Mouse (Mus musculus): ENCODE results near the gene Fam166a. TPM values are rescaled to one million over a fixed set of nuclear protein-coding genes. Genes with fewer than 3 reads are reported as not detected.
A peak's percentile ranks its signal among the peaks of the same experiment; 100 is the strongest.
"Not testable (repeated sequence)": the region's sequence is repeated elsewhere in the genome, so short reads cannot be mapped to it uniquely, and the experiment has no call there.

Fam166a gene
- polyA plus RNA-seq, 1 experiment = 1.8 TPM

GRCm38 (mm10) chr2:25244144-25244543 lies 25.6 kb downstream of the Fam166a start:
- Histone ChIP-seq H3K4me3 (ENCODE audit: low read depth, low read length) (no peak overlapping the region), H3K9ac (ENCODE audit: low read depth, poor library complexity, severe bottlenecking) (no peak overlapping the region), H3K27ac (ENCODE audit: insufficient read depth, low read length) (no peak overlapping the region), H3K4me1 (ENCODE audit: control insufficient read depth, insufficient read depth, low read length) (peaks cover 4% of the 10 kb centered on the region), H3K36me3 (ENCODE audit: control insufficient read depth, insufficient read depth, low read length, poor library complexity, severe bottlenecking) (0 out of 2 replicates have a peak, but pooled peaks cover 5% of the 10 kb centered on the region), H3K9me3 (replicated peaks; ENCODE audit: control insufficient read depth, insufficient read depth, low read length, poor library complexity, severe bottlenecking) (no peaks in the 10 kb centered on the region), H3K27me3 (ENCODE audit: control insufficient read depth, insufficient read depth, low read length, poor library complexity, severe bottlenecking) (no peaks in the 10 kb centered on the region)
- TF ChIP-seq EP300 (IDR thresholded peaks at IDR 0.05; ENCODE audit: insufficient read depth, low read depth, low read length) (no peak), CTCF (IDR thresholded peaks at IDR 0.05; ENCODE audit: low read depth, low read length) (no peak), POLR2A (IDR thresholded peaks at IDR 0.05; ENCODE audit: insufficient read depth, low read length) (no peak)

- H3K36me3 ChIP-seq (ENCODE audit: control insufficient read depth, insufficient read depth, low read length, poor library complexity, severe bottlenecking) = peaks cover 12% of the 10 kb centered on the region
- TF ChIP-seq EP300 (IDR thresholded peaks at IDR 0.05; ENCODE audit: insufficient read depth, low read depth, low read length) = no peak
- no peak for TF ChIP-seq CTCF (IDR thresholded peaks at IDR 0.05; ENCODE audit: low read depth, low read length)
- TF ChIP-seq POLR2A (IDR thresholded peaks at IDR 0.05; ENCODE audit: insufficient read depth, low read length) = no peak
- no peaks in the 10 kb centered on the region for H3K9me3 ChIP-seq (replicated peaks; ENCODE audit: control insufficient read depth, insufficient read depth, low read length, poor library complexity, severe bottlenecking)
- H3K4me3 ChIP-seq (ENCODE audit: low read depth, low read length) = no peak within 1 kb of the TSS
- H3K27ac ChIP-seq (ENCODE audit: insufficient read depth, low read length) = no peak within 1 kb of the TSS
- no peaks in the 10 kb centered on the region for H3K4me1 ChIP-seq (ENCODE audit: control insufficient read depth, insufficient read depth, low read length)
- H3K27me3 ChIP-seq (ENCODE audit: control insufficient read depth, insufficient read depth, low read length, poor library complexity, severe bottlenecking) = no peaks in the 10 kb centered on the region
- H3K9ac ChIP-seq (ENCODE audit: low read depth, poor library complexity, severe bottlenecking) = no peak within 1 kb of the TSS
These were observed 27.9 kb downstream of the Fam166a start, which contains the start of gene AL732309.1 for GRCm38 (mm10) chr2:25246183-25247072. Gene AL732309.1 (minus strand): TSS chr2:25246863.

GRCm38 (mm10) chr2:25252331-25252730 lies 33.8 kb downstream of the Fam166a start:
- Histone ChIP-seq H3K4me1 (ENCODE audit: control insufficient read depth, insufficient read depth, low read length) (no peaks in the 10 kb centered on the region), H3K27ac (ENCODE audit: insufficient read depth, low read length) (no peak overlapping the region), H3K9ac (ENCODE audit: low read depth, poor library complexity, severe bottlenecking) (no peak overlapping the region), H3K9me3 (replicated peaks; ENCODE audit: control insufficient read depth, insufficient read depth, low read length, poor library complexity, severe bottlenecking) (no peaks in the 10 kb centered on the region), H3K27me3 (ENCODE audit: control insufficient read depth, insufficient read depth, low read length, poor library complexity, severe bottlenecking) (no peaks in the 10 kb centered on the region), H3K36me3 (ENCODE audit: control insufficient read depth, insufficient read depth, low read length, poor library complexity, severe bottlenecking) (peaks cover 19% of the 10 kb centered on the region), H3K4me3 (ENCODE audit: low read depth, low read length) (no peak overlapping the region)
- no peak for TF ChIP-seq EP300 (IDR thresholded peaks at IDR 0.05; ENCODE audit: insufficient read depth, low read depth, low read length)
- TF ChIP-seq CTCF (IDR thresholded peaks at IDR 0.05; ENCODE audit: low read depth, low read length) = peak; percentile 52

- peak within 1 kb of the TSS; percentile 68 for H3K9ac ChIP-seq (ENCODE audit: low read depth, poor library complexity, severe bottlenecking)
- no peaks in the 10 kb centered on the region for H3K4me1 ChIP-seq (ENCODE audit: control insufficient read depth, insufficient read depth, low read length)
- no peaks in the 10 kb centered on the region for H3K27me3 ChIP-seq (ENCODE audit: control insufficient read depth, insufficient read depth, low read length, poor library complexity, severe bottlenecking)
- no peak for TF ChIP-seq CTCF (IDR thresholded peaks at IDR 0.05; ENCODE audit: low read depth, low read length)
- TF ChIP-seq EP300 (IDR thresholded peaks at IDR 0.05; ENCODE audit: insufficient read depth, low read depth, low read length) = peak; percentile 78
- TF ChIP-seq POLR2A (IDR thresholded peaks at IDR 0.05; ENCODE audit: insufficient read depth, low read length) = peak; percentile 66
- H3K4me3 ChIP-seq (ENCODE audit: low read depth, low read length) = peak within 1 kb of the TSS; percentile 82
- no peaks in the 10 kb centered on the region for H3K9me3 ChIP-seq (replicated peaks; ENCODE audit: control insufficient read depth, insufficient read depth, low read length, poor library complexity, severe bottlenecking)
- 0 out of 2 replicates have a peak within 1 kb of the TSS, but pooled peaks have one; percentile 2 for H3K27ac ChIP-seq (ENCODE audit: insufficient read depth, low read length)
- H3K36me3 ChIP-seq (ENCODE audit: control insufficient read depth, insufficient read depth, low read length, poor library complexity, severe bottlenecking) = peaks cover 8% of the 10 kb centered on the region
These were observed 36.8 kb downstream of the Fam166a start, which contains the start of gene Tmem203 for GRCm38 (mm10) chr2:25255284-25255779. Gene Tmem203 (plus strand): TSS chr2:25255439.

- H3K27me3 ChIP-seq (ENCODE audit: control insufficient read depth, insufficient read depth, low read length, poor library complexity, severe bottlenecking) = not testable (repeated sequence)
These were observed 38.0 kb downstream of the Fam166a start for GRCm38 (mm10) chr2:25256443-25257109.

GRCm38 (mm10) chr2:25257250-25257649 lies 38.7 kb downstream of the Fam166a start:
- not testable (repeated sequence) for H3K27me3 ChIP-seq (ENCODE audit: control insufficient read depth, insufficient read depth, low read length, poor library complexity, severe bottlenecking); H3K4me1 ChIP-seq (ENCODE audit: control insufficient read depth, insufficient read depth, low read length); H3K9ac ChIP-seq (ENCODE audit: low read depth, poor library complexity, severe bottlenecking); H3K36me3 ChIP-seq (ENCODE audit: control insufficient read depth, insufficient read depth, low read length, poor library complexity, severe bottlenecking); H3K27ac ChIP-seq (ENCODE audit: insufficient read depth, low read length); H3K9me3 ChIP-seq (replicated peaks; ENCODE audit: control insufficient read depth, insufficient read depth, low read length, poor library complexity, severe bottlenecking); H3K4me3 ChIP-seq (ENCODE audit: low read depth, low read length)

More at GRCm38 (mm10) chr2:25256443-25257109, 38.0 kb downstream of the Fam166a start:
- peak; percentile 34 for TF ChIP-seq CTCF (IDR thresholded peaks at IDR 0.05; ENCODE audit: low read depth, low read length)
- Histone ChIP-seq H3K9ac (ENCODE audit: low read depth, poor library complexity, severe bottlenecking) (peak overlapping the region; percentile 68), H3K4me3 (ENCODE audit: low read depth, low read length) (peak overlapping the region; percentile 28)
- not testable (repeated sequence) for H3K4me1 ChIP-seq (ENCODE audit: control insufficient read depth, insufficient read depth, low read length); H3K36me3 ChIP-seq (ENCODE audit: control insufficient read depth, insufficient read depth, low read length, poor library complexity, severe bottlenecking); H3K9me3 ChIP-seq (replicated peaks; ENCODE audit: control insufficient read depth, insufficient read depth, low read length, poor library complexity, severe bottlenecking); H3K27ac ChIP-seq (ENCODE audit: insufficient read depth, low read length)
